Mouse (Mus musculus): ENCODE results near the gene Gramd1b.
A peak's percentile ranks its signal among the peaks of the same experiment; 100 is the strongest.

Gramd1b gene

DNA sequence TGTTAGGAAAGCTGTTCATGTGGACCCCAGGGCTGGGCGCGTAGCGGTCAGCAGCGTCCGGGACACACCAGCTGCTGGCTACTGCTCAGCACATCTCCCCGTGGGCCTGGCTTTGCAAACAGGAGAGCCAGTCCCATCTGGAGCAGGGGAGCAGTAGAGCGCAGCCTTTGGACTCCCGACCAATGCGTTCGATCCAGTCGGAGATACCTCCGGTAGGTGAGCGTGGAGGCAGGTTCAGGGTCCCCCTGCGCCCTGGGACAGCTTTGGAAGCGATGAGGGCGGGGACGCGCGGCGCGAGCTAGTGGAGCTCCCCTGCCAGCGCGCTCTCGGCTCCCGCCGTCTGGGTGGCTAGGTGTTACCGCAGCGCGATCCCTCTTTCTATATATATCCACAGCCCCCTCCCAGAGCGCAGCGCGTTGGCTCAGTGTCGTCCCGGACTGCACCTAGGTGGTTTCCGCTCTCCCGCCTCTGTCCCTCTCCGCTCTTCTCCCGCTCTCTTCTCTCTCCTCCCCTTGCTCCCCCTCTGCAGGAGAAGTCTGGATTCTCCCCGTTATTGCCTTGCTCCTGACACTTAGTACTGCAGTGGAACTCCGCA, at the start of gene Gramd1b:
Gene Gramd1b (minus strand): TSS at position 357 of the 595 bp plus-strand sequence.
- peak; percentile 58 for DNase-seq (ENCODE audit: low spot score)

DNA sequence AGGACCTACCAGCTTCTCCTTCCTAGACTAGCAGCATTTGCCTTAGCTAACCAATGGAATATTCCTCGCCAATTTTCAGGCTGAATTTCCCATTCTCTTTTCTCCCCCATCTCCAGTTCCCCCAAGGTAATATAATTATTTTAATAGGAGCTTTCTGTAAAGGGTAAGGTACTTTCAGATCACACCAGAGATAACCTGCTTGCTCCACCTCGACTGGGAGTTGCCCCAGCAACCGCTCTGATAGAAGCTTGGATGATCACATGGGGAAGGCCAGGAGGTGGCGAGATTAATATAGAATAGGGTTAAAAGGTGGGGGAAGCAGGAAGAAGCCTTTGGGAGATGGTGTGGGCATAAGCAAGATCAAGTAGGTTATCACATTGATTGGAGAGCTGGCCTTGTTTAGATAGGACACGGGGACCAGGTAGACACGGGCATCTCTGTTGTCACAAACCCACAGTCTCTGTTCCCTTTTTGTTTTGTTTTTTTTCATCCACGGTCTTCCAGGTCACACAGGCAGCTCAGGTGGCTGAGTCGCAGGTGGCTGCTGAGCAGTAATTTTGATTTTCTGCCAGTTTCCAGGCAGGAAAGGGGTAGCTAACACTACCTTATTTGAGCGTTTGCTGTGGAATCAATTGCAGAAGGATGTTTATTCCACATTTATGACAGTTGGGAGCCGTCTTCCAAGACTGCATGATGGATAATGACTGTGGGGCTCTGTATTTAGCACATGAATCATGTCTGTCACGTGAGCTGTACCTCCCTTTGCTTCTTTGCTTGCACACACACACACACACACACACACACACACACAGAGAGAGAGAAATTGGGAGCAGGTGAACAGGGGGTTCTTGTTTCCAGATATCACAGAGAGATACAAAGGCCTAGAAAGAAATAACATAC, 47.8 kb upstream of the Gramd1b start:
- DNase-seq (ENCODE audit: low spot score): no peak

DNA sequence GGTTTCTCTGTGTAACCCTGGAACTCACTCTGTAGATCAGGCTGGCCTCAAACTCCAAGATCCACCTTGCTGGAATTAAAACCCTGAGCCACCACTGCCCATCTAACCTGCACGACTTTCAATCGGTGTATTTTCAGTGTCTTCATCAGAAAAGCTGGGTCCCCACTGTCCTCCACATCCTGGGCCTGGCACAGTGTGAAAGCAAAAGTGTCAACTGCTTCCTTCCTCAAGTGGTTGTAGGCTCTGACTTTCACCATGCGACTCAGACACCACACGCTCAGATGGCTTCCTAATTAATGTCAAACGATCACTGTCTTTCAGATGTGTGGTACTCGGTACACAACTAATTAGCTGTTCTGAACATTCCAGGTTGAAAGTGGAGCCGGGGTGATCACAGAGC, 45.9 kb upstream of the Gramd1b start:
- no peak for DNase-seq (ENCODE audit: low spot score)

DNA sequence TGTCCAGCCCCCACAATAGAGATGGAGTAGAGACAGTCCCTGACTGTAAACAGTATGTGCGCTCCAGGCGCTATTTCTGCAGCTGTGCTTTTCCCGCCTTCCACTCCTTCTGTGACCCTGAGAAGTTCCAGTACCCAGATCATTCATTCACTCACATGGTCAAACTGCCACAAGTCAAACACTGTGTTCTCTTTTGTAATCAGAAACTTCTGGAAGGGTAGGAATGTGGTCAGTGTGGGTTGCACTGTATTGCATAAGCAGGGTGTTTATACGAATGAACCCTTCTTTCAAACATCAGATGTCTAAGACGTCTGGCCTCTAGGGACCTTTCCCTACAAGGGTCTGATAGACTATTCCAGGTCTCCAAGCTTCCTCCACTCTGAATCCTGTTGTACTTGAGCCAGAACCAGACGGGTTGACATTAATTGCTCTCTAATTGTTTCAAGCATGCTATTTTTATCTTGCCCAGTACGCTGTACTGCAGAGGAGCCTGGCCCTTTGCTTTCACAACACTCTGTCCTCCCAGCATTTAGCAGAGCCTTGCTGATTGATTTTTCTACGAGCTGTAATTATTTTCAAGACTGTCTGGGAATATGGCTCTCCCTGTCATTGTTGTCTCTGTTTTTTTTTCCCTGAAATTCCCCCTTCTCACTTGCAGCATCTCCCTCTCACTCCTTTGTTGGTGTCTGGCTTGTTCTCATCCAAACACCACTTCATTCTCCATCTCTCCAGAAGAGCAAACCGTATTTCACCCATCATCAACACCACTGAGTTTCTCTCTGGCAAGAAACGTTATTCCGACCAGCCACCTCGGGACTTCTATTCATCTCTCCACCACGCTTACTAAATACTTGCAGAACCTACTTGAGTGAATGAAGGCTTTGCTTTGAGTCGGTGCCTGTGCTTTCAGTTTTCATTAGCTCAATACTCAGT, 44.1 kb upstream of the Gramd1b start:
- no peak for DNase-seq (ENCODE audit: low spot score)

DNA sequence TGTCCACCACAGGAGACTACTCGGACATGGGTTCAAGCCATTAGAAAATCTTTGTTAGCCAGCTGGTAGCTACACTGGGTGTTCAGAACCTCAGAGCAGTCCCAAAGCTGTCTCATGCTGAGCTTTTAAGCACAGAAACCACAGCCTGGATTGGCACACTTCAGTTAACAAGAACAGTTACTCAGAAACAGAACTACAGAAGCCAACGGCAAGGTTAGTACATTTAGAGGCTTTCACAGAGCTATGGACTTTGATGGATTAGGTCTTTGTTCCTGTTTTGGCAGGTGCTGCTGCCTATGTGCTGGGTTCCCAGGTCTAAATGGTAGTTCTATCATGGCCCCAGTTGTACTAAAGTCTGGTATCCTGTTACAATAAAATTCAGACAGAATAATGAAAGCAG, 40.1 kb upstream of the Gramd1b start:
- DNase-seq (ENCODE audit: low spot score): no peak

DNA sequence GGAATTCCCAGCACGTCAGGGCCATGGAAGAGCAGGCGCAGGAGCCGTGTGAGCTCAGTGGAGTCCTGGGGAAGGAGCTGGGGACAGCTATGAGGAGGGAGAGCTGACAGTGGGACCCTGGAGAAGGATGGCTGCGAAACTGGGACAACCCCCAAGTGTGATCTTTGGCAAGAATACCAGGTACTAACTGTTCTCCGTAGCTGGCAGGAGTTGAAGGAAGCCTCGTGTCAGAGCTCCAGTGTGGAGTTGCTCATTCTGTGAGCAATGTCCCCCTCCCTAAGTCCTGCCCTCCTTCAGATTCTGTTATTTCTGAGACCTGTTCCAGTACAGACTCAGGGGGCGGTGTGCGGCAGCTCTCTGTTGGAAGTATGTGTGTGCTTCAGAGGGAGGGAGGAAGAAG, 36.9 kb upstream of the Gramd1b start:
- no peak for DNase-seq (ENCODE audit: low spot score)

DNA sequence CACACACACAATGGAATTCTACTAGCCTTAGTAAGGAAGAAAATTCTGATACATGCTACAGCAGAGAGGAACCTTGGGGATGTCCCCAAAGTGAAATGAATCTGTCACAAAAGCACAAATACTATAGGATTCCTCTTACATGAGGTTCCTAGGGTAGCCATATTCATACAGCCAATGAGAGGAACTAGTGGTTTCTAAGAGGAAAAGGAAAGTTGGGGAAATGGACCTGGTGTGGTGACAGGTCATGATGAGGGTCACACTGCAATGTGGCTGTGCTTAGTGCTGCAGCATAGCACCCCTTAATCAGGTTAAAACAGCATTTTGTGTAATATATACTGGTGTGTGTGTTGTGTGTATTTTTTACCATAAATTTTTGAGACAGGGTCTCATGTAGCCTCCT, 32.6 kb upstream of the Gramd1b start:
- no peak for DNase-seq (ENCODE audit: low spot score)

DNA sequence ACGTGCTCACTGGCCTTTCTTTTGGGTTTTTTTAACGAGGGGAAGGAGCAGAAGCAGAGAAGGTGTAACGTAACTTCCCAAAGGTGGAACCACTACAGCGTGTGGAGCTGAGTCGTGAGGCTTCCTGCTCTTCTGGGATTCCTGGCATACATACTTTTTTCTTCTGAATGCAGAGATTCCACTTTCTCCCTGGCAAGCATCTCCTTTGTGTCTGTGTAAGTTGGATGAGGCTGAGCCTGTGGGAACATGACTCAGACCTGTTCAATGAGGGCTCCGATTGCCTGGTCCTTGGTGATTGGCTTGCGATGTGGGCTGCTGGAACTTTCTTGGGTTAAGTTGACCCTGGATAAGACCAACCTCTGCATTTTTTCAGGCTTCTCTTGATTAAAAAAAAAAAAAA, 28.5 kb upstream of the Gramd1b start:
- no peak for DNase-seq (ENCODE audit: low spot score)

DNA sequence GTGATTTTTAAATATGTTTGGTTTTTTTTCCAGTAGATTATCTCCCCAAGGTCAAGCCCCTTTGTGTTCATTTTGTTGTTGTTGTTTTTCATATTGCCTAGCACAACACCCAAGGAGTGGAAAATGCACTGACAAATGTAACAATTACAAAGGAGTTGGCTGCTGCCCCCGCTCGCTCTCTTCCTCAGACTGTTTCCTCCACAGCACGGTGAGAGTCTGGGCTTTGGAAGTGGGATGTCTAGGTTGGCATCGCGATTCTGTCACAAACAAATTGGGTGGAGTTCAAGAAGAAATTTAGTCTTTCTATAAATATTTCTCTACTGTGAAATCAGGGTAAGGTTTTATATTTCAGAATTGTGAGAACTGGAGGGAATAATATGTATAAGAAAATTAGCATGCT, 26.6 kb upstream of the Gramd1b start:
- no peak for DNase-seq (ENCODE audit: low spot score)

DNA sequence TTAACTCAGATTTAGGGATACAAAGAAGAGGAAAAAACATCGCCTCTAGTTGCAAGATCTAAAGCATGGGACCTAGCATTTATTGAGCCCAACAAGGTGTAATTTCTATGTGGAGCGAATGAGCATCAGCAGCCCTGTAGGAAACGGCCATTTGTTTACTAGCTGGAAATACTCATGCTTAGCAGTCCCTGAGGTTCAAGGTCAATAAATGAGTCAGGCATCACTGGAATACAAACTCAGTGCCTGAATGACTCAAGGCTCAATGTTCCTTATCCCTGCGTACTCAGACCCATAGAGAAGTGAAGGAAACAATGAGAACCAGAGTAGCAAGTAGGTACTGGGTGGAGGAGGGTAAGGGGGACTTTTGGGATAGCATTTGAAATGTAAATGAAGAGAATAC, 25.2 kb upstream of the Gramd1b start:
- DNase-seq (ENCODE audit: low spot score): no peak

DNA sequence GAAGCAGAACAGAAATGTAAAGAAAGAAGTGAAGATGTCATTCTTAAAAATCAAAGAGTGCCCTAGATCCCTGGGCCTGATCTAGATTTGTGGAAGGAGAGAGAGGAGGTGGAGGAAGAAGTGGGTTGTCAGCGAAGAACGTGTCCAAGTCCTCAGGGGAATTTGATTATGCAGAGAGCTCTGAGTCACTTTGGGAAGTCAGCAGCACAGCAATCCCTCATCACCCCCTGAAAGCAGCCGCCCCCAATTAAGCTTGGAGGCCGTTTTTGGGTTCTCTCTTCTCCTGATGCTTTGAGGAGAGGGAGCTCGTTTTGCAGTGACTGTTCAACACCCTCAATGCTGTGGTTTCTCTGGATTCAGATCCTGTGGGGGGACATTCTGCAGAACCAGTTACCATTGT, 24.1 kb upstream of the Gramd1b start:
- no peak for DNase-seq (ENCODE audit: low spot score)

DNA sequence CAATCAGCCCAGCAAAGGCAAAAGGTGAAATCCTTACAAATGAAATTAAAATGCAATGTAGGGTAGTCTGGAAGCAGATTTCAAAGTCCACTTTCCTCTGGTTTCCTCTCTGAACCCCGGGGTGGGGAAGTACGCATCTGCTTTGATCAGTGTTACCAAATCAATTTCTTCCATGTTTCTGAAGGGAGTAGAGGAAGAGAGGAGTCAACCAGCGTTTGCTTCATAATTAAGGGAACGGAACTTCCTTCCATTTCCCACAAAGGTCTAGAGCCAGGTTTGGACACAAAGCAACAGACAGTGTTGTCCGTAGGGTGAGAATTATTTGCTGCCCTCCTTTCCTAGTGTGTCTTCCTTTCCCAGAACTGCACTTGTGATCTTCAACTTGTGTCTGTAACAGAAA, 16.7 kb upstream of the Gramd1b start:
- DNase-seq (ENCODE audit: low spot score): no peak

DNA sequence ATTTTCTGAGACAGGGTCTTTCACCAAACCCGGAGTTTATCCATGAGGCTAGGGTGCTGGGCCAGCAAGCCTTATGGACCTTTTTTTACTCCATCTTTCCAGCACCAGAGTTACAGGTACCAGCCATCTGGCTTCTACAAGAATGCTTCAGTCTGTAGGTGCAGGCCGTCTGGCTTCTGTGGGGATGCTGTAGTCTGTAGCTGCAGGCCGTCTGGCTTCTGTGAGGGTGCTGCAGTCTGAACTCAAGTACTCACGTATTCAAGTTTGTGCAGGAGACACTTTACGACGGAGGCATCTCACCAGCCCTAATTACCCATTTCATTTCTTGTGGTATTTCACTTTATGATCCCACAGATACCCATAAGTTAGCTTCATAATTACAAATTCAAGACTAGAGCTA, 14.0 kb upstream of the Gramd1b start:
- DNase-seq (ENCODE audit: low spot score): no peak

DNA sequence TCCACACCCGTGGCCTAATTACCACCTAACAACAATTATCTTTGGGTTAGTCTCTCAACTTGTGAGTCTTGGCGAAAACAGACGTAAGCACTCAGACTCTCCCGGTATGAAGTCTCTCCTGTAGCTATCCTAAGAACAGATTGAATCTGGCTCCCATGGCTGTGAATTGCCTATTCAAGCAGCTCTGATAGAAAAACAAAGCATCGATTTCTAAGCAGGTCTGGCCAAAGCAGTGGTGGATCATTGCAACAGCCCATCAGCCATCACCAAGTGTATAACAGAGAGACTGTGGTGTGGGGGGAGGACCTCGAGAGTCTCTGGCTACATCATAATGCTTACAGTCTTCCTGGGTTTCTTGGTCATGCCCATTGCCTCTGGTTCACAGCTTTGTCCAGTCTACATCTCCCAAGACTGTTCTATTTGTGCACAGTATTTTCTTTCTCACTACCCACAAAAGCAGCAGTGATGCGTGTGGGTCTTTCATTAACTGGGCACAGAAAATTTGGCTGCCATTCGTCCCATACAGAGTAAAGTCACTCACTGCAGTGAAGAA, 8.5 kb upstream of the Gramd1b start:
- no peak for DNase-seq (ENCODE audit: low spot score)

DNA sequence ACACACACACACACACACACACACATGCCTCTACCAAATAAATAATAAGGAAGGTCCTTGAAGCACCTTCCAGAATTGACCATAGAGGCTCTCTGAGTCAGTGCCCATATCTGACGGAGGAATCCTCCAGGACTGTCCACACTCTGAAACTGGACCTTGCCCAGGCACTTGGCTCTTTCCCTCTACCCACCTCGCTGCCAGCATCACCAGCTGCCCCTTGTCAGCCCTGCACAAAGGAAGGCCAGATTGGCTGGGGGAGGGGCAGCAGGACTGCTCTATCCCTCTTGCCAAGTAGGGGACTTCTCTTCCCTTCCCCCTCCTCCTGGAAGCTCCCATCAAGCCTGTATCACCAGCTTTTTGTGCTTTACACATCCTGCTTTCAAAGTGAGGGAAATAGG, 6.5 kb upstream of the Gramd1b start:
- peak; percentile 37 for DNase-seq (ENCODE audit: low spot score)

DNA sequence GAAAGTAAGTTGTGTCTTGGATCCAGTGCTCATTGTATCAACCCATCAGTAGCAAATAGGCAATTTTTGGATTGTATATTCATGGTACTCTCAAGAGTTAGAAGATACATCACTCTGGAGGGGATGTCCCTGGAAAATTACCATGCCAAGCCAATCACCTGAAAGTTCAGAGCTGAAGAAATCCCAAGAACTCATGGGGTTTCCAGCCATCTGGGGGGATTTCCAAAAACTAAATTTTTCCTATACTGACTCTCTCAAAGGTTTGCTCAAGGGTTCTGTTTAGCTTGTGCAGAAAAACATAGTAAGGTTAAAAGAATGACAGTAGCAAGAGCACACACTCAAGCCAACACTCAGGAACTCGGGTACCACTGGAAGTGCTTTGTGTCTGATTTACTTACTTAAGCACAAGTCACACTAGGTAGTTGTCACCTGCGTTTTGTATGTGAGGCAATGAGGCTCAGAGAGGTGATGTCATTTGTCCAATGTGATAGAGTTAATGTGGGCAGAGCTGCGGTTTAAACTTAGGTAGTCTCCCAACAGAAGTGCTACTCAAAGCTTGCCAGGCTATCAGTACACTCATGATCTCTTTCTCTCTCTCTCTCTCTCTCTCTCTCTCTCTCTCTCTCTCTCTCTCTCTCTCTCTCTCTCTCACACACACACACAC, 6.0 kb upstream of the Gramd1b start:
- DNase-seq (ENCODE audit: low spot score): no peak

DNA sequence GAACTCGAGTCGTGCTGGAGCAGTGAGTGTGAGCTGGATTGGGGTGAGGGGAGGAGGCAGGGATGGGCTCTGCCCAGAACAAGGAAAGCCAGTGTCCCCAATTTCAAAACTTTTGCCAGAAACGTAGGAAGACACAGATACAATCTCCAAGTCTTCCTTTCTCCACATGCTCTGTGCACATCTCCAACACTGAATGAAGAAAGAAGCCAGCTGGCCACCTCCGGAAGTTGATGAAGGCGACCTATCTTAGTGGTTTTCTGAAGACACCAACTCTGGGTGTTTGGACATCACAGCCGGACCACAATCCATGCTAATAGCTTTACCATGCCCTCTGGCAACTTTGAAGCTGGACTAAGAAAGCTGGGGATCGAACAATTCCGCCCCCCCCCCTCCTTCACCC, 647 bp downstream of the Gramd1b start:
- DNase-seq (ENCODE audit: low spot score): no peak

DNA sequence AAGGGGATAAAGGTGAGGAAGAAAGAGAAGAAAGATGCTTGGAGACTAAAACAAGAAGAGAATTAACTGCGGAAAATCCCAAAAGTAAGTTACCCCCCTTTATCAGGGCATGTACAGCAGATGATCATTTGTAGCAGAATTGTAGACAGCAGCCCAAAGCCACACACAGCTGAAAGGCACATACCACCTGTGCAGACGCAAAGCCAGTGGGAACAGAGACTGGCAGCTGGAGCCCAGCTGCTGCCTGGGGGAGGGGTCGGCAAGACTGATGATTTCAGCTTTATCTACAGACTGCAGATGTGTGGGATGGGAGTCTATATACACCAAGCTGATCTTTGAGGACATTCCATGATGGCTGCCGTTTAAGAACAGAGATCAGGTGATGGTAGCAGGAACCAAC, 2.5 kb downstream of the Gramd1b start:
- peak; percentile 21 for DNase-seq (ENCODE audit: low spot score)

DNA sequence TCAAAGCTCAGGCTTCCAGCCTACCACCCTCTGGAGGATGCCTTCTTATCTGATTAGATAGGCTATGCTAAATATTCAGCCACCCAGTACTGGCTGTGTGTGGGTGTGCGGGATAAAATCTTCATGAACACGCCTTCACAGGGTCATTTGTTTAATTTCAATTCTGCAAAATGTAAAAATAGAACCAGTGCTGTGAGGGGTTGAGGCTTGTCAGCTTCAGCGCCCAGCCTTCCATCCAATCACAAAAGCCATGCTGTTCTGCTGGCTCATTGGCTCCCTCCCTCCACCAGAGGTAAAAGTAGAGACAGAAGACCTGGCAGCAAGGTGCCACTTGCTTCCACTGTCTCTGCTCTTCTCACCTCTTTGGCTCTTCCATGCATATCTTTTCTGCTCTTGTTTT, 4.3 kb downstream of the Gramd1b start:
- DNase-seq (ENCODE audit: low spot score): no peak

DNA sequence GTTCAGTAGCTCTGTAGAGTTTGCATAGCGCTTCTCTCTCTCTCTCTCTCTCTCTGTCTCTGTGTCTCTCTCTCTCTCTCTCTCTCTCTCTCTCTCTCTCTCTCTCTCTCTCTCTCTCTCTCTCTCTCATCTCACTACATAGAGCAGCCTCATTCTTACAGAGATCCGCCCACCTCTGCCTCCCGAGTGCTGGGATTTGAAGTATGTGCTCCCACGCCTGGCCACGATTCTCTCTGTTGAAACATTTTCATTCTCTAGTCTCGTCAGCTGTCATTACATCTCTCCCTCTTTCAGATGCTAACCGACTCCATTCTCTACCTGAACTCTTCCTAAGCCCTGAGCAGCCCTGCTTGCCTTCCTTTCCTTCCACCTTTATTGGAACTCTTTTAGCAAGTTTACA, 9.0 kb downstream of the Gramd1b start:
- DNase-seq (ENCODE audit: low spot score): no peak

DNA sequence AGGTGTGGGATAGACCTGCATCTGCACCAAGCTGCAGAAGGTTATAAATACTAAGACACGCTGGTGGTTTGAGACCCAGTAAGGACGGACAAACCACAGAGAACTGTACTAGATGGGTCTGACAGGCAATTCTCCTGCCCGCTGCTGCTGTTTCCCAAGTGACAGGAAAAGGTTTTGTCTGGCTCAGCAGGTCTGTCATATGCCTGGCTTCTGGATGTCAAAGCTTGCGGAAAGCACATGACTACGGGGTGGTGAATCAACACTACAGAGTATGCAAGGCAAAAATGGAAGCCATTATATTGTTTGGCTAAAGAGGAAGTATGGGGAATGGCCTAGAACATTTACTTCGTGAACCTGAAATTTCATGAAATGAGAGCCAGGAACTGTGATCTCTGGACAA, 10.1 kb downstream of the Gramd1b start:
- DNase-seq (ENCODE audit: low spot score): no peak

DNA sequence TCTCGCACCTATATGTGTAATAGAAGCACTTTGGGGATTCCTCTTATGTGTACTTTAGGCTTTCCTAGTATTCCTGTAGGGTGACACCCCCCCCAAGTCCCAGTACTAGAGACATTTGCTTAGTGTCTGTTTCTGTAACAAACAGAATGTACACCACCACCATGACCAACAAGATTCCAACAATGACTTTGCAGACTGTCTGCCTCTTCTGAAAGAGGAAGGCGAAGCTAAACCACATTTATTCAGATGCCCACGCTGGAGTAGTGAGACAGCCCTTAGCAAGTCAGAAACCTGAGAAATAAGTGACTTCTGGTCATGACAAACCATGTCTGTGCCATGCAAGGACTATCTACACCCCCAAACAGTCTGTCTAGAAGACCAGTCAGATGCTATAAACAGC, 11.9 kb downstream of the Gramd1b start:
- DNase-seq (ENCODE audit: low spot score): no peak

All from embryo, embryonic 10 days (tissue).